Mouse (Mus musculus): ENCODE results near the gene Cdc73. TPM values are rescaled to one million over a fixed set of nuclear protein-coding genes. Genes with fewer than 3 reads are reported as not detected.
"Not testable (repeated sequence)": the region's sequence is repeated elsewhere in the genome, so short reads cannot be mapped to it uniquely, and the experiment has no call there.

Cdc73 gene
- 100 to 1,000 TPM in 1 of 2 experiments, 10 to 100 TPM in 1; 96.6 to 115 TPM for total RNA-seq (2021)
- long read RNA-seq, experiment 1, full-length matches to known transcripts, result 28 of 36 reads
- long read RNA-seq, experiment 1, partial matches to known transcripts, result 7 of 36 reads
- long read RNA-seq, experiment 1, other reads (novel, unspliced or antisense), result 1 of 36 reads
- long read RNA-seq, experiment 2, full-length matches to known transcripts, result 9 of 12 reads
- long read RNA-seq, experiment 2, partial matches to known transcripts, result 0 of 12 reads
- long read RNA-seq, experiment 2, other reads (novel, unspliced or antisense), result 3 of 12 reads

GRCm38 (mm10) chr1:143702741-143703262 is at the start of gene Cdc73:
TSS of gene Cdc73 (minus strand) at chr1:143702893.
- peak; percentile 94 to 95 for DNase-seq

- no peak for DNase-seq
These were observed 43.2 kb upstream of the Cdc73 start for GRCm38 (mm10) chr1:143745871-143746270.

GRCm38 (mm10) chr1:143742186-143742585 is 39.5 kb upstream of the Cdc73 start:
- DNase-seq, result no peak

- no peak for DNase-seq
These were observed 38.6 kb upstream of the Cdc73 start for GRCm38 (mm10) chr1:143741331-143741730.

GRCm38 (mm10) chr1:143740581-143740980 is 37.9 kb upstream of the Cdc73 start:
- no peak for DNase-seq

- peak; percentile 89 to 95 for DNase-seq
These were observed 37.0 kb upstream of the Cdc73 start for GRCm38 (mm10) chr1:143739361-143740350.

- DNase-seq, result no peak
These were observed 36.1 kb upstream of the Cdc73 start for GRCm38 (mm10) chr1:143738811-143739210.

- no peak for DNase-seq
These were observed 31.3 kb upstream of the Cdc73 start for GRCm38 (mm10) chr1:143733914-143734410.

- DNase-seq, result no peak
These were observed 29.0 kb upstream of the Cdc73 start for GRCm38 (mm10) chr1:143731691-143732090.

GRCm38 (mm10) chr1:143730899-143731298 is 28.2 kb upstream of the Cdc73 start:
- peak; percentile 21 to 54 for DNase-seq

GRCm38 (mm10) chr1:143727701-143728445 is 25.2 kb upstream of the Cdc73 start:
- peak; percentile 23 to 44 for DNase-seq

GRCm38 (mm10) chr1:143724456-143725064 is 21.9 kb upstream of the Cdc73 start:
- peak; percentile 38 to 39 for DNase-seq

- DNase-seq, result not testable (repeated sequence)
These were observed 13.3 kb upstream of the Cdc73 start, which contains the start of gene Glrx2 for GRCm38 (mm10) chr1:143716038-143716437. TSS of gene Glrx2 (plus strand) at chr1:143716338.

- DNase-seq, result no peak
These were observed 7.9 kb upstream of the Cdc73 start for GRCm38 (mm10) chr1:143710627-143710976.

GRCm38 (mm10) chr1:143709966-143710626 is 7.4 kb upstream of the Cdc73 start:
- no peak for DNase-seq

GRCm38 (mm10) chr1:143708361-143708760 is 5.7 kb upstream of the Cdc73 start:
- DNase-seq, result no peak

GRCm38 (mm10) chr1:143707006-143707405 is 4.3 kb upstream of the Cdc73 start:
- DNase-seq, result peak in 1 of 2 experiments; percentile 45

- peak; percentile 31 to 64 for DNase-seq
These were observed 452 bp downstream of the Cdc73 start for GRCm38 (mm10) chr1:143702141-143702740.

- no peak for DNase-seq
These were observed 957 bp downstream of the Cdc73 start for GRCm38 (mm10) chr1:143701736-143702135.

GRCm38 (mm10) chr1:143684849-143685248 is 17.8 kb downstream of the Cdc73 start:
- DNase-seq, result no peak
